Mouse (Mus musculus): Measurements from ENCODE around the gene Abcc1.

The Abcc1 gene

DNA sequence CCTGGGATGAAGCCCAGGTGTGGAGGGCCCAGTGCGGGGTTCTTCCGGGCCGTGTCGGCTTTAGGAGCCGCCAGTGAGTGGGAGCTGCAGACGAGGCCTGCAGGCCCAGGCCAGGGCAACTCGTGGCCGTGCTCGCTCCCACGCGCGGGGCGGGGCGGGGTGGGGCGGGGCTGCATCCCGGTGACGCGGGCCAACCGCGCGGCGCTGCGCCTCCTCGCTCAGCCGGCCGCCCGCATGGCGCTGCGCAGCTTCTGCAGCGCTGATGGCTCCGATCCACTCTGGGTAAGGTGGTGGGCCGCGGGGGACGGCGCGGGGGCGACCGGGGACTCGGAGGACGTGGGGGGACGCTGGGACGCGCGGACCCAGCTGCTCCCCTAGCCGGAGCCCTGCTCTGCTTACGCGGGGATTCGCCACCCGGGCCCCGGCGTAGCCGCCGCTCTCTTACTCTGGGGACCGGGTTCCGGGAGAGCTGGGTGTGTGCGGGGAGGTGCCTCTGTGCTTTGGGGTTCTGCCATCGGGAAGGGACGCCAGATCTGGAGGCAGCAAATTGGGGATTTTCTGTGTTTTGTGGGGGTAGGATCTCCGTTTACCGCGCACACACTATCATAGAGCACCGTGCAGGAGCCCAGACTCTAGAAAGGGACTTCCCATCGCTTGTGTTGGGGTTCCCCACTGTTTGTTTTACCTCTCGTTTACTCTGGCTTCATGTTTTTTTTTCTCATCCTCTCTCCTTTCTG lies at the start of gene Abcc1:
Gene Abcc1, plus strand, starts transcription at position 197 of the 737 bp plus-strand sequence.
- peak; percentile 66 to 82 for DNase-seq

DNA sequence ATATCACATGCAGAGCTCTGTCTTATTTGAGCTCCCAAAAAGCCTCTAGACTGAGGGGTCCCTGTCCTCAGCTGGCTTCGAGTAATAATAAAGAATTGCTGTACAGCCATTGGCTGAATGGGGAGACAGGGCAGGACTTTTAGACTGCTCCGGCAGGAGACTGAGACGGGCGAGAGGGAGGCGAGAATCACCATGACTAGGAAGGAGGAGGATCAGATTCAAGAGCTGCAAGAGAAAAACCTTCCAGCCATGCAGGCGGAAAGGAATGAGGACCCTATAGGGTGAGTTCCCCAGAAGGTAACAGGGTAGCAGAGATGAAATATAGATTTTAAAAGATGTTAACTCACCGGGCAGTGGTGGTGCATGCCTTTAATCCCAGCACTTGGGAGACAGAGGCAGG lies 48.4 kb upstream of the Abcc1 start:
- no peak for DNase-seq

DNA sequence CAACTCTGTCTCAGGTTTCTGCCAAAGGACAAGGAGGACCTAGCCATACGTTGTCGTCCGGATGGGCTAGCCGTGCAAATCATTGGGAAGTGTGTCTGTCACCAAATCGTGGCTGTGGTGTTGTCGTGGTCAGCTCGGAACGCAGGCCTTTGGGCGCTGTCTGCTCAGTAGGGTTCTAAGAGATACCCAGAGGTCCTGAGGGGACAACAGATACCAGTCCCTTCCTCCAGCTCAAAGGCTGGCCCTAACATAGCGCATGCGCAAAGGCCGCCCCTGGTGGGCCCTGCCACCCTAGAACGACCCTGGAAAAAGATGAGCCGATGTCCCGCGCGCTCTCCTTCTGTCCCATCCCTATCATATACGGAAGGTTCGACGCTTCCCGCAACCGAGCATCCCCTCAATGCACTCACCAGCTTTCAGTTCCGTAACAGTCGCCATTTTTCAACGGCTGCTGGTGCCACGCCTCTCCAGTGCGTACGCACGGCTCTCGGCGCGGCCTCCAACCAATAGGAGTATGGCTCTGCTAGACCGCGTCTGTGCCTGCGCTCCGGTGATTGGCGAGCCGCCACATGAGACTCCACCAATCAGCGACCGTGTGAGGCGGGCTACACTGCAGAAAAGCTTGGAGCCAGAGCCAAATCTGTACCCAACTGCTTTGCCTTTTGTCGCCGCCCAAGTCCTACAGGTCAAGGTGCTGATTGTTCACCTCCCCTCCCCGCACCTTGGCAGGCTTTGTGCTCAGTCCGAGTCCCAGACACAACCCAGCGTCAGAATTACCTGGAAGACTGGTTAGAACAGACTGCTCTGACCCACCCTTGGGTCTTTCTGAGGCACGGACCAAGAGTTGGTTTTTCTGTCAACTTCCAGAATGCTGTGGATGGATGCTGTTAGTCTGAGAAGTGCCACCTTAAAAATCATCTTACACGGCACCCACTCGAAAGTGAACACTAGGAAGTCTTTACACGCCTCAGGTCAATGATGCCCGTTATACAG lies 44.2 kb upstream of the Abcc1 start, which contains the start of gene Fopnl:
Gene Fopnl, minus strand, starts transcription at position 522 of the 993 bp plus-strand sequence.
- DNase-seq: peak; percentile 99

DNA sequence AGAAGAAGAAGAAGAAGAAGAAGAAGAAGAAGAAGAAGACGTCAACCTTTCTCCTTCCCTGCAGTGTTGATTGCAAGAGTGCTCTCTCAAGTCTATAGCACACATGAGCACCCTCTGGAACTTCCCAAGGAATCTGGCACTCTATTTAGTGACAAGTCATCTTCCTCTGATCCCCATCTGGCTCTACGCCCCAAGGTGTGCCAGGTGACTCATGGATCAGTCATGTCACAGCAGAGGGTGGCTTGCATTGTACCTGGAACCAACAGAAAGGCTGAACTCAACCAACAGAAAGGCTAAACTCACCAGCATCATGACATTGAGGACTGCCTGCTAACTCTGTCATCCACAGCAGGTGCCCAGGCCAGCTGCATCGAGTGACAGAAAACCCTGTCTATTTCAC lies 41.7 kb upstream of the Abcc1 start:
- no peak for DNase-seq

DNA sequence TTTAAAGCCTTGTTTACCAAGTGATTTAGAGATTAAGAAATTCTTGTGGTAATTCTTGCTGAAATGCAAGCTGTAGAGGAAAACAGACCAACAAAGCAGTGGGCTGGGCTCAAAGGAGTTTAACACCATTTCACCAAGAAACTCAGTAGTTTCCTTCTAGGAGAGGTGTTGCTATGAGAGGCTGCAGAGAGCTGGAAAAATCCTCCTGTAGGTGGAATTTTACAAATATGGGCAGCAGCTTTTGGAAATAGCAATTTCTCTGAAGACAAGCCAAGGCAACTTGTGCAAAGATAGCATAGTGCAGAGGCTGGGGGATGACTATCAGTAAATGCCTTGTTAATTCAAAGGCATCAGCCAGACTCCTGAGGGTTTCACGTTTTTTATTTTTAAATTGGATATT lies 40.9 kb upstream of the Abcc1 start:
- DNase-seq: no peak

DNA sequence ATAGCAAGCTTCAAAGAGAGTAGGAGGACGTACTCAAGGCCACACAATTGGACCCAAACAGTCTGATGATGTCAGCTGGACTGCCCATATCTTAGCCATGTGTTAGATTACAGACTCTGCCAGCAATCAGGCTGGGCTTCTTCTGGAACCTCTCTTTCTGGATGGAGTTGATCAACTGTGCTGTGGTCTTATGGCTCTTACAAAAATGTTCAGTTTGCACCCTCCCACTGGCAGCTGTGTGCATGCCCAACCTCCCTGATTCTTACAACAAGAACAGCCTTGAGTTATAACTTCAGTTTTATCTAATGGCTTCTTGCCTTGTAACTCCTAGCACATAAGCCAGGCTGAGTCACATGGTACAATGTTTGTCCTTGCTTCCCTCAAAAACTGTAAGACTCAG lies 33.2 kb upstream of the Abcc1 start:
- no peak for DNase-seq

DNA sequence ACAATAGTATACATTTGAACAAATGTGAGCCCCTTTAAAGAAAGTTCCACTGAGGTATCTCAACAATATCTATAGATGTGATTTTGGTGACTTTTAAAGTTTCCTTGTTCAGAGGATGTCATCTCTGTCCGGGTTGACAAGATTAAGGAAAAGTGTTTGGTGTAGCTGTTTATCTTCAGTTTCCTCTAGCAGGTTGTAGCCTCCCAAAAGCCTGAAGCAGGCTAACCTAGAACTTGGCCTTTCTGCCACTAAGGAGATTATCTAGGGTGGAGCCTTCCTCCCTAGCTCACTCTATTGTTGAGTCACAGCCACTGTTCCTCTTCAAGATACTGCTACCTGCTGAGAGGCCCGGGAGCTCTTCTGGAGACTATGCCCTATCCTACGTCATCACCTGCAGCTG lies 16.4 kb upstream of the Abcc1 start:
- DNase-seq: no peak

DNA sequence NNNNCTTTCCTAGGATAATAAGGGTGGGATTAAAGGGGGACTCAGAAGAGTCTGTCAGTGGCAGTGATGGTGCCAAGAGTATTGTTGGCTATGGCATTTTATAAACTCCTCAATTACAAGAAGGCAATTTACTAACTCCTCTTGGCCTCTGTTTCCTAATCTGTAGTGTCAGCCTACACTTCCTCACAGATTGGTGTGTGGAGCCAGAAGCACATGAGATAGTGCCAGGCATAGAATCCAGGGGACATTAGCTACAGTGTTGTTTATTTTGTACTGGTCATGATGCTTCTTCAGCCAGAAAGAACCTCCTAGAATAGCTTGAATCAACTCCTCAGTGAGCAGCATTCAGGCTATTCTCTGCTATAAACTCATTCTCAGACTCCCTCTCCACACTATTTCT lies 9.8 kb upstream of the Abcc1 start:
- no peak for DNase-seq

DNA sequence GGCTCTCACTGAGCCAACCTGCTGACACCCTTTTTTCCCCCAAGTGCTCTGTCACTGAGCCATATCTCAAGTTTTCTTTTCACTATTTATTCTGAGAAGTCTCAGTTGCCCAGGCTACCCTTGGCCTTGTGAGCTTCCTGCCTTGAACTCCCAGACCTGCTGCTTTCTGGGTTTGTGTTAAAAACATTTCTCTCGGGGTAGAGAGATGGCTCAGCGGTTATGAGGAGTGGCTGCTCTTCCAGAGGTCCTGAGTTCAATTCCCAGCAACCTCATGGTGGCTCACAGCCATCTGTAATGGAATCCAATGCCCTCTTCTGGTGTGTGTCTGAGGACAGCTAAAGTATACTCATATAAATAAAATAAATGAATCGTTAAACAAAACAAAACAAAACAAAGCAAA lies 9.1 kb upstream of the Abcc1 start:
- no peak for DNase-seq

DNA sequence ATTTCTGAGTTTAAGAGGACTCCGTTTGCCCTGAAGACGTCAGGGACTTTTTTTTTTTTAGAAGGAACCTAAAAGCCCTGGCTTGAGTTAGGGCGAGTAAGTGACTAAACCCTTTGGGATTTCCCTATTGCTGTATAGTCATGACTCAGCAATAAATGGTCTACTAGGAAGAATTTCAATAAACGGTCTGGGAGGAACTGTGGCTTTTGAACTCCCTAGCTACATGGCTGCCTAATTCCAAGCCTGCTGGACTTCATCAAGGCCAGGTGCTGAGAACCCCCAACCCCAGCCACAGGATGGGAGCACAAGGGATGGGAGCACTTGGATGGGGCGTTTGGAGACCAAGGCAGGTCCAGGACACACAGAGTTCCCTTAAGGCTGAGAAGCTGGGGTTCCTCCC lies 8.7 kb upstream of the Abcc1 start:
- no peak for DNase-seq

DNA sequence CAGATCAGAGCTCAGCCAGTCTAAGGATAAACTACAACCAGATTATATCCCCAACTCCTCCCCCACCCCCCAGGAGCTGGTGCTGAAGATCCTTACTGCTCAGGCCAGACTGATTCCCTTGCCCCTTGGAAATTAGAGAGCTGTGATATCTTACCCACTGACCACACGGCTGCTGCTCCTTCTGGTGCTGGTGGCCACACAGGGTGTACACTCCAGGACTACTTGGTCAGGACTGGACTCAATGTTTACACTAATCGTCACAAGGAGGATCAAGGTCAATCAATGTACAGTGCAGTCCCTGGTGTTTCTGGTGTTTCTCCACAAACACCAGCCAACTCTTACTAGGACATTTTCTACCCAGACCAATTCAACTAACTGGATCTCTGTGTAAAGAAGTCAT lies 3.5 kb upstream of the Abcc1 start:
- no peak for DNase-seq

DNA sequence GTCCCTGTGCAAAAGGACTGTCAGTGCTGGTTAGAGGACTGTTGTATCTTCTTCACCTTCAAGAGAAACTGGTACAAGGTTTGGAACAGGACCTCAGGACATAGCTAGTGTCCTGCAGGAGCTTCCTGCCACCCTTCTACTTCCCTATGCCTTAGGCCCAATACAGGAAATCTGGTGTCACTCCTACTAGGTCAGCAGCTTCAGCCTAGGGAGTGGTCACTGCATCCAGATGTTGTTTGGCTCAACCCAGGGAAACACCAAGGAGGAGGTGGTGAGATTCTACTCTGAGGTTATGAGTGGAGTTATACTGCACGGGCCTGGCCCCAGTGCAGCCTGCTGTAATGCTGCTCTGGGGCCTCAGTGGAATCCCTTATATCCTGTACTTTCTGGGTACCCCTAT lies 2.8 kb upstream of the Abcc1 start:
- no peak for DNase-seq

DNA sequence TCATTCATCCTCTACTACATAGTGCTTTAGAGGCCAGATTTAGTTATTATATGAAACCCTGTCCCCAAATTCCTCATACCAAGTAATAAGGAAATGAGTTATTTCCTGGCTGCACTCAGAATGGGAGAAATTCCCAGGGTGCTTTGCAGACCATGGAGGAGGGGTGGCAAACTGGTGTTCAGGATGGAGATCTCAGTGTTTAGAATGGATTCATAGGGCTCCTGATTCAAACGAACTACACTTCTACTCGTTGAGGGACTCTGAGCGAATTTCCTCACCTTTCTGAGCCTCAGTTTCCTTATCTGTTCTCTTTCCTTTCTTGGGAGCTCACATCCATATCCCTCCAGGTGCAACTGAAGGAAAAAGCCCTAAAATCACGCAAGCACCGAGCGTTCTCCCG lies 427 bp upstream of the Abcc1 start:
- DNase-seq: peak; percentile 18 to 46

DNA sequence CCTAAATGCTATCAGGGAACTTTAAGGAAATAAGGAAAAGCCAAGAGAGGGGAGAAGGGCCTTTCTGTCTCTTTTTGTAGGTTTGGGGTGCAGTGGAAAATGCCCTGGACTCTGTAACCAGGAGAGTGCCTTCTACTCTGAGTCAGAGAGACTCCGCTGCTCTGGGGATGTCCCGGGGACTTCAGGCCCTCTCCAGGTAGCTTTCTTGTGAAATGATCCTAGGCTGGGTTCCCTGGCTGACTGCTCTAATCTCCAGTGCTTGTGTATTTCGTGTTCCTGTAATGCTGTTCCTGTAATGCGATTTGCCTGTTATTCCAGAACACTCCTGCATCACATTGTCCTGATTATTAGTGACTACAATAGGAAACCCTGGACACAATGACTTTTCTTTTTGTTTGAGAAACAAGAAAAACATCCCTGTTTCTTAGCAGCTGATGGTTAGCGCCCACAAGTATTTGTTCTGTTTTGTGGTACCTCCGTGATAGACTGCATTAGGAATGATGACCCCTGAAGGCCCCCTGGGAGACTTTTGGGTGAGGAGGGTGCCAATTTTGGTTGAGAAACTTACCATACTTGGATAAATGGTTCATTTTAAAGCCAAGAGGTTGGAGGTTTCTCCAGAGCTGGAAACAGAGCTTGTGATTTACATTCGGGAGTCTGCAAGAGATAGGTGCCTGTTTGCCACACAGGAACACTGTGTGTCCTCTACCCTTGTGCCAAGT lies 902 bp downstream of the Abcc1 start:
- DNase-seq: no peak

DNA sequence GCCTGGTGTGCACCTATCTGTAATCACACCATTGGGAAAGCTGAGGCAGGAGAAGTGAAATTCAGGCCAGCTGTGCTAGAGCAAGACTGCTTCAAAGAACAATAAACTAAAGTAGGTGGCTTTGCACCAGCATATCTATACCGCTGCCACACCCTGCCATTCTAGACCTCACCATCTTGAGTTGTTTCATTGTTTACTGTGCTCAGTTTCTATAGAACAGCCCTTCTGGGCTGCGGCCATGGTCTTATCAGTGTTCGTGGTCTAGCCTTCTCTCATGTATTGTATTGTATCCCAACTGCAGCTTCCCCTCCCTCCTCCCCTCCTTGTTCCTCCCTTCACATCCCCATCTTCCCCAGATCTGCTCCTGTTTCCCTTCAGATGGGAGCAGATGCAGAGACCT lies 2.1 kb downstream of the Abcc1 start:
- DNase-seq: no peak

DNA sequence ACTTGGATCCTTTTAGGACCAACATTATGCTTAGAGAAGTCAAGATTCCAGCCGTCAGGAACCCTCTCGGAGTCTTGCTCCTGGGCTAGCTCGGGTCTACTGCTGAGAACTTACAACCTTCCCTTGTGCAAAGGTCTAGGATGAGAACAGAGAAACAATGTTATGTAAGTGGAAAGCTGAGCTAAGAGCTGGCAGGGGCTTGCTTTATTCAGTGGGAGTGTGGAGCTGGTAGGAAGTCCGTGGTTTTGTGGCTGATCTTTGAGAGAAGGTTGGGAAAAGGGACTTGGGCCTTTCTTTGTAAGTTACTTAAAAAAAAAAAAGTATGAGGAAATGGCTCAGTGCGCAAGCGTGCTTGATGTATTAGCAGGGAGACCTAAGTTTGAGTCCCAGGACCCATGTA lies 2.7 kb downstream of the Abcc1 start:
- DNase-seq: no peak

DNA sequence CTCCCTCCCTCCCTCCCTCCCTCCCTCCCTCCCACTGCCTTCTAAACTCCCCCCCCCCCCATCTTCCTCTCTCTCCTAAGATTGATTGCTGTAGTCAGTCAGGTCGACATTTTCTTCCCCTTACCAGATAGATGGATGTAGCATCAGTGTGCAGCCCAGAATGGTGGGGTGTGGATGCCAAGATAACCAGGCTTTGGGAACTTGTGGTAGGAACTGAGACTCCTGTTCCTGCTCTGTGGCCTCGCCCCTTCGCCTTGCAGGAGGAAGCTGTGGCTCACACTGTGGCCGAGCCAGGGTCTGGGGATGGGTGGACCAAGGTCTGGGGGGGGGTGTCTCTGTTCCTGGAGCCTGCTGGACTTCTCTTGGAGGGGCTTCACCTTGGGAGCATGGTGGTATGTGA lies 4.1 kb downstream of the Abcc1 start:
- no peak for DNase-seq

DNA sequence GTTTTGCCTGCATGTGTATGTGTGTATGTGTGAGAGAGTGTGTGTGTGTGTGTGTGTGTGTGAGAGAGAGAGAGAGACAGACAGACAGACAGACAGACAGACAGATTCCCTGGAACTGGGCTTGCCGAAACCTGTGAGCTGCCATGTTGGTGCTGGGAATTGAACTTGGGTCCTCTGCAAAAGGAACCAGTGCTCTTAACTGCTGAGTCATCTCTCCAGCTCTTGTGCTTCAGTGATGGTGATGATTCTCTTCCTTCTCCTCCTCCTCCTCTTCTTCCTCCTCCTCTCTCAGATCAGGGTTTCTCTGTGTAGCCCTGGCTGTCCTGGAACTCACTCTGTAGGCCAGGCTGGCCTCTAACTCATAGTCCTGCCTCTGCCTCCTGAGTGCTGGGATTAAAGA lies 4.7 kb downstream of the Abcc1 start:
- no peak for DNase-seq

DNA sequence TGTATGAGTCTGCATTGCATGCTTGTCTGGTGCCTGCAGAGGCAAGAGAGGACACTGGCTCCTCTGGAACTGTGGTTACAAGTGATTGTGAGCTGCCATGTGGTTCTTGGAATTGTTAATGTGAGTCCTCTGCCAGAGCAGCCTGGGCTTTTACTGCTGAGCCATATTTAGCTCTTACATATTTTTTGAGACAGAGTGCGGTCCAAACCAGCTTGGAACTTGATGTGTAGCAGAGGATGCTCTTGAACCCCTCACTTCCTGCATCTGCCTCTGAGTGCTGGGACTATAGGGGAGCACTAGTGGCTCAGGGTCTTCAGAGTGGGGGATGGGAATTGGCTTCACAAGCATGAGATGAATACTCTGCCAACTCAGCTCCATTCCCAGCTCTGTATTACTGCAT lies 10.0 kb downstream of the Abcc1 start:
- DNase-seq: no peak

DNA sequence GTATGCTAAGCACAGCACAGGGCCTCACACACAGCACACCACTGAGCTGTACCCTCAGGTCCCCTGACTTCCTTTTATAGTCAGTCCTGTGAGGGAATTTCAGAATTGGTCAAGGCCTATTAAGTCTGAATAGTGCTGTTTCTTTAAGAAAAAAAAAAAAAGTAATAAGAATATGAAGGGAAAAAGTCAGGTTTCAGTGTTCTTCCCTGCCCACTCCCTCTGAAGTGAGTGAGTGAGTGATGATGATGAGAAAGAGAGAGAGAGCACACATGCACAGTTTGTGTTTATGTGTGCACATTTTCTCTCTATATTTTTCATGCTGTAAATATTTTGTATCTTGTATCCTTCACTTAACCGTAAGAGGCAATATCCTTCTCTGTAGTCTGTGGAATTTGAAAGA lies 11.0 kb downstream of the Abcc1 start:
- DNase-seq: no peak

DNA sequence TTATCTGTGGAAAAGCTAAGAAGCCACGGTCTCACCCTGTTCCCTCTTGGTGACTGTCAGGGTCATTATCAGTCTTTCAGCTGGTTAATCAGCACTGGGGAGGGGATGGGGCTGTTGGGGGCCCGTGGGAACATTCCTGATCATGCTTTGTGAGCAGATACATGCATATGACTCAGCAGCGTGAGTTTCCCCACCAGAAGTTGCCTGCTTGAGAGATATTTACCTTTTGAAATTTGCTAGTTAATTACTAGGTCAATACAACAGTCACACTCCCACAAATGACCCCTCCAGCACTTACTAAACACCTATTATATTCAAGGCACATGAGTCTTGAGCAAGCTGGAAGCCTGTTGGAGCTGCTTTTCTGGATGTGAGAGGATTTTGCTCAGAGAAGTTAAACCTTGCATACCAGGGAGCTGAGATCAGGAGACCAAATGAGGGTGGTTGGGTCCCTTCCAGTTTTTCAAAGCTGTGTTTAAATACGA lies 11.5 kb downstream of the Abcc1 start:
- DNase-seq: peak; percentile 36 to 45

DNA sequence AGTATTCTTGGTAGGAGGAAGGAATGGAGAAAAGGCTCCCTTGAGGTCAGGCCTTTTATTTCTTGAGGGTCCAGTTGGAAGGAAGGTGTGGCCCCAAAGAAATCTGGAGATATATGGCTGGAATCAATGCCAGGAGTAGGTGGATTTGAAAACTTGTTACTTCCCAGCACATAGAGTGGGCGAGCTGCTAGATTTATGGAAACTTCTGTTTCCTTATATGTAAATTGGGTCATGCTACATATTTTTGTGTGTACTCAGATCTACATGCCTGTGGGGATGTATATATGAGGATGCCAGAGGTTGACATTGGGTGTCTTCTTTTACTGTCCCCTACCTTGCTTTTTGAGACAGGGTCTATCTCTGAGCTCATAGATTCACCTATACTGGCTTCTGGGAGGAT lies 14.6 kb downstream of the Abcc1 start:
- no peak for DNase-seq

DNA sequence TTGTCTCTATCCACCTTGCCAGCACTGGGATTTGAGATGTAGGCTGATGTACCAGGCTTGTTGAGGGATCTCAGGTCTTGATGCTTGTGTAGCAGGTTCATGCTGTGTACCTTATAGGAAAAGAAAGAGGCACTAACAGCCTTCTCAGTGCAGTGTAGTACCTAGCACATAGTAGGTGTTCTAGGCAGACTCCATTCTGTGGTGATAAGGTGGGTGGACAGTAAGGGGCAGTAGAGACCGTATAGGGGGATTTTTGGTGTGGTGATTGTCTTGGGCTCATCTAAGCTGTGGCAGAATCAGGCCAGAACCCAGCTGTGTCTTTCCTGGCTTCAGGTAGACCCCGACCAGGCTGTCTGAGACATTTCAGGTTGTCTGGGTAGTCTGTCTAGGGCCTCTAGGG lies 15.0 kb downstream of the Abcc1 start:
- DNase-seq: no peak

Measured in kidney, postnatal 25 days (tissue).